Mouse (Mus musculus) kidney, adult 10 weeks (tissue): ENCODE data around the gene Colgalt1. TPM values are rescaled to one million over a fixed set of nuclear protein-coding genes. Genes with fewer than 3 reads are reported as not detected.

Experiments used
- polyA plus RNA-seq: library from polyadenylated mRNA; stranded (reverse); fragments of 350-450 nt; fragmentation: Illumina TruSeq; extraction: RNeasy Lipid Tissue Mini Kit (QIAGEN cat#74804); gene quantifications from one replicate; pipeline ENCODE4 v1.2.3, GENCODE M21; 2014; ENCODE audit warnings: low read depth, low replicate concordance

Gene Colgalt1
- 26.0 TPM for polyA plus RNA-seq

DNA sequence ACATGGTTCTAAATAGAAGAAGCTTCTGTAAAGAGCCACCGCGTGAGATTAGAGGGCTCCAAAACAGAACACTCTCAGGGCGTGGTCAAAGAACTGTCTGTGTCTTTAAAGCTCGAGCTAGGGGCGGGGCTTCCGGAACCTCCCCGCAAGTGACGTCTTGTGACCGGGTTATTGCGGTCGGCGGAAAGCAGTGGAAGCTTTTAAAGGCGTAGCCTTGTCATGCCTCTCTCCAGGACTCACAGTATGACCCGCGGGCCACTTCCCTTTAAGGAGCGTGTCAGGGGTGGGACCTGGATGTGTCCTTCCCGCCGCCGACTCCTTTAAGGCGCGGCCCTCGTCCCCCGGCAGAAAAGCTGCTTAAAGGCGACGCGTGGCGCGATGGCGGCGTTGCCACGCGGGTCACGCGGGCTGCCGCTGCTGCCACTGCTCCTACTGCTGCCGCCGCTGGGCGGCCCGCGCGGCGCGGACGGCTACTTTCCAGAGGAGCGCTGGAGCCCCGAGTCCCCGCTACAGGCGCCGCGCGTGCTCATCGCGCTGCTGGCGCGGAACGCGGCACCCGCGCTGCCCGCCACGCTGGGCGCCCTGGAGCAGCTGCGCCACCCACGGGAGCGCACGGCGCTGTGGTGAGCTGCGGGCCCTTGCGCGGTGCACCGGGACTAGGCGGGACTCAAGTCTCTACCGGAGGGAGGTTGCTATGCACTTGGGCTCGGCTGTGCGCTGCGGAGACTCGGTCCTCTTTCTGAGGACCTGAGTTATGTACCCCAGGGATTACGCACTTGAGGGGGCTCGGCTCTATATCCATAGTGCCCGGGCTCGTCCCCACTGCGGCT is at the start of gene Colgalt1:
TSS of gene Colgalt1 (plus strand) at position 177 of the 830 bp plus-strand sequence.

DNA sequence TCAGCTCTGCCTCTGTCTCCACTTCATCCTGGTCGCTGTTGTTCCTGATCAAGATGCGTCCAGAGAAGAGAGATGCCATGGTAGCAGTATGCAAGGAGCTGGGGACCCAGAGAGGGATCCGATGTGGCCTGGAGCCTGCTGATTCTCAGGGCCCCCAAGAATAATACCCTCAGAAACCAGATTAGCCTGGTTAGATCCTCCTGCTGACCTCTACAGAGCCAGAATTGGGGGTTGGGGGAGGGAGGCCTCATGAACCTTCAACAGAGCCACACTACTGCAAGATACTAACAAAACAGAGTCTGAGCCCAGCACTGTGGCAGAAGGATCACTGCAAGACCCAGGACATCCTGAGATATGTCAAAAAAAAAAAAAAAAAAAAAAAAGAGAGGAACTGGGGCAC is 44.3 kb upstream of the Colgalt1 start, which contains the start of gene Nxnl1:
TSS of gene Nxnl1 (minus strand) at position 101 of the 400 bp plus-strand sequence.

DNA sequence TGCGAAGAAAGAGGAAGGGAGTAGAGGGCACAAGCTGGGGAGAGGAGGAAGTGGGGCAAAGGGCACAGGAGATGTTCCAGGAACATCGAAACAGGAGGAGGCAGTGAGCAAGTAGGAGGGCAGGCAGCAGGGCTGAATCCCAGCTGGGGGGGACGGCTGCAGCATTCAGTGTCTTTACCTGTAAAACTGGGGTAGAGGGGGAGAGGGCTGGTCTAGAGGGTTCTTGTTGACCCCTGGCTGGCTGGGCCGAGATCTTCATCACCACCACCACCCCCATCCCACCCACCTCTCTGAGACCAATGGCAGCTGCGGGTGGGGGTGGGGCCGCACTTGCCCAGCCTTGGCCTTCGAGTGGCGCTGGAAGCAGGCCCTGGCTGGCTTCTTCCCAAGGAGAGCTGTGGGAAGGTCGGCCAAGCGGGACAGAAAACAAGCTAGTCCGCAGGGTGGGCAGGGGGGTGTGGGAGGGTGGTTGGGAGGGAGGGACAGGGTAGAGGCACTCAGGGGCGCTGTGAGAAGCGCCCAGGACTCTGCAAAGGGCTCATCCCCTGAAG is 42.3 kb upstream of the Colgalt1 start, which contains the start of gene Slc27a1:
TSS of gene Slc27a1 (plus strand) at position 496 of the 551 bp plus-strand sequence.

DNA sequence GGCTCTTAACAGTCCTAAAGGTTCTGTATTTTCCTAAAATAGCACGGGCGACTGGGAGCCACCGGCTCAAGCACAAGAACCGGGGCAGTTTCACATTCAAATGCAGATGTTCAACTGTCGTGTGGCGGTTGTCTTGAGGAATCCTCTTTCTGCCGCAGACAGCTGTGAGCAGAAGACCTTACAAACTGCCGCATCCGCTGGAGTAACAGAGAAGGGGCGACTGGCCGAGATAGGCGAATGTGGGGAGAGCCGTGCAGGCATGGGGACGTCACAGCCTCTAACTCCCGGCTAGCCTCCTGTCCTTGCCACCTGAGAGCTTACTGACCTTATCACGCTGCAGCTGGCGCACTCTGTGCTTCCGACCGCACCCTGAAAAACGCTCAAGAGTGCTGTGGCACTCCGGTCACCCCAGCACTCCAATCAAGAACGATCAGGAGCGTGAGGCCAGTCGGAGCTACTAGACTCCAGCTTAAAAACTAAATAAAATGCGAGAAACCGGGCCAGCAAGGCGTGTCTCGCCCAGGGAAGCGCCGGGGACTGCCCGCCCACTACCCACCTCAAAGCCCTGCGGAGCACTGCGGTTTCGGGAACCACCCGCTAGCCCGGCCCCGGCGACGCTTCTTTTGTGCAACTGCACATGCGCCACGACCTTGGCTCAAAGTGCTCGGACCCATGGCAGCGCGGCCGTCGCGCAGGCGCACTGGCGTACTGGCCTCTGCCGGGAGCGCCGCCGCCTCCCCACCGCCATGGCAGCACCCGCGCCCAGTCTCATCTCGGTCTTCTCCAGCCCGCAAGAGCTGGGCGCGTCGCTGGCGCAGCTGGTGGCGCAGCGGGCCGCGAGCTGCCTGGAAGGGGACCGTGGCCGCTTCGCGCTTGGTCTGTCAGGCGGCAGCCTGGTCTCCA is 19.1 kb upstream of the Colgalt1 start, which contains the start of gene Pgls:
TSS of gene Pgls (plus strand) at position 706 of the 903 bp plus-strand sequence.

DNA sequence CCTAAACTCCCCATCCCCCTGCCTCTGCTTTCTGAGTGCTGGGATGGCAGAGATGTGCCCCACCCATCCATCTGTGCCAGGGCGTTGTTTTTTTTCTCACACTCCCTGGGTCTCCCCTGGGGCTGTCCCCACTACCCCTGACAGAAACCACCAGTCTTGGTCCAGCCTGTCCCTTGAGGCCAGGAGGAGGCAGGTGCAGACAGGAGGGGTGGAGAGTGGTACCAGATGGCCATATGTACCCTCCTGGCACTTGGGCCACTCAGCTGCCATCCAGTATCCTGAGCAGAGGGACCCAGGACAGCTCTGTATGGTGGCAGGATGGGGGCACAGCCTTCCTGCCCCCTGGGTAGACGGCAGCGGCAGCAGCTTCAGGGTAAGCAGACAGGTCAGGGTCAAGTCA is 13.3 kb upstream of the Colgalt1 start, which contains the start of gene Fam129c:
TSS of gene Fam129c (plus strand) at position 198 of the 400 bp plus-strand sequence.

DNA sequence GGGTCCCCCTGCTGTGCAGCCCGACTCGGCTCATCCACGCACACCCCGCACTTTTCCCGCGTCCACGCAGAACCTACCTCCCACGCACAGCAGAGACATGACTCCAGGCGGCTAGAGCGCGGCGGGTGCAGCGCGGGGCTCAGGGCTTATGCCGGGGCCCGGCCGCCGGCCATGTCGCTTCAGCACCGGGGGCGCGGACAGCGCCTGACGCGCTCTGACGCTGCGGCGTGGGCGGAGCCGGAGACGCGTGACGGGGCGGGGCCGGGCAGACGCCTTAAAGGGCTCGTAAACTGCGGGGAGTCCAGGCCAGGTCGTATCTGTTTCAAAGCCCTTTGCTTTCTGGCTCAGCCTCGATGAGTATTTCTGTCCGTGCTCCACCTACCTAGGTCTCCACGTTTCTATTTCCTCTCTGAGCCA is 60.8 kb downstream of the Colgalt1 start, which contains the start of gene Unc13a:
TSS of gene Unc13a (minus strand) at position 209 of the 417 bp plus-strand sequence.

Other genes with a start within 250 kb of the Colgalt1 start
- gene Use1, start 244.2 kb upstream of the Colgalt1 start, polyA plus RNA-seq = 2.1 TPM
- gene Ocel1, start 239.7 kb upstream of the Colgalt1 start, polyA plus RNA-seq = 2.1 TPM
- 2.5 TPM for gene Nr2f6, start 229.0 kb upstream of the Colgalt1 start, polyA plus RNA-seq
- 0.89 TPM for gene Ushbp1, start 215.2 kb upstream of the Colgalt1 start, polyA plus RNA-seq
- gene Babam1, start 214.1 kb upstream of the Colgalt1 start, polyA plus RNA-seq = 17.8 TPM
- not detected for gene Ankle1, start 205.0 kb upstream of the Colgalt1 start, polyA plus RNA-seq
- gene Abhd8, start 147.3 kb upstream of the Colgalt1 start, polyA plus RNA-seq = 0.77 TPM
- 16.9 TPM for gene Mrpl34, start 146.0 kb upstream of the Colgalt1 start, polyA plus RNA-seq
- gene Dda1, start 141.8 kb upstream of the Colgalt1 start, polyA plus RNA-seq = 1.3 TPM
- gene Ano8, start 125.0 kb upstream of the Colgalt1 start, polyA plus RNA-seq = 0.85 TPM
- 1.4 TPM for gene Gtpbp3, start 122.9 kb upstream of the Colgalt1 start, polyA plus RNA-seq
- gene Plvap, start 99.2 kb upstream of the Colgalt1 start, polyA plus RNA-seq = 6.2 TPM
- not detected for gene Ccdc194, start 85.3 kb upstream of the Colgalt1 start, polyA plus RNA-seq
- gene Bst2, start 73.5 kb upstream of the Colgalt1 start, polyA plus RNA-seq = 2.2 TPM
- 1.8 TPM for gene Mvb12a, start 68.1 kb upstream of the Colgalt1 start, polyA plus RNA-seq
- 2.3 TPM for gene Tmem221, start 52.1 kb upstream of the Colgalt1 start, polyA plus RNA-seq
- 0.20 TPM for gene Nxnl1, start 44.4 kb upstream of the Colgalt1 start, polyA plus RNA-seq
- 1.6 TPM for gene Slc27a1, start 42.1 kb upstream of the Colgalt1 start, polyA plus RNA-seq
- gene Pgls, start 18.8 kb upstream of the Colgalt1 start, polyA plus RNA-seq = 0.20 TPM
- not detected for gene Fam129c, start 13.3 kb upstream of the Colgalt1 start, polyA plus RNA-seq
- not detected for gene Unc13a, start 60.8 kb downstream of the Colgalt1 start, polyA plus RNA-seq
- gene Jak3, start 65.3 kb downstream of the Colgalt1 start, polyA plus RNA-seq = not detected
- gene Insl3, start 78.2 kb downstream of the Colgalt1 start, polyA plus RNA-seq = not detected
- 2.9 TPM for gene B3gnt3, start 90.8 kb downstream of the Colgalt1 start, polyA plus RNA-seq
- not detected for gene Fcho1, start 114.7 kb downstream of the Colgalt1 start, polyA plus RNA-seq